Mouse (Mus musculus) adipocyte (in vitro differentiated cells): Measurements from ENCODE around the gene Kirrel.

ENCODE experiments used
- DNase-seq: peaks from one replicate; pipeline ENCODE4 v3.0.0-alpha.2; 2016; ENCODE audit warnings: low spot score

Kirrel gene

DNA sequence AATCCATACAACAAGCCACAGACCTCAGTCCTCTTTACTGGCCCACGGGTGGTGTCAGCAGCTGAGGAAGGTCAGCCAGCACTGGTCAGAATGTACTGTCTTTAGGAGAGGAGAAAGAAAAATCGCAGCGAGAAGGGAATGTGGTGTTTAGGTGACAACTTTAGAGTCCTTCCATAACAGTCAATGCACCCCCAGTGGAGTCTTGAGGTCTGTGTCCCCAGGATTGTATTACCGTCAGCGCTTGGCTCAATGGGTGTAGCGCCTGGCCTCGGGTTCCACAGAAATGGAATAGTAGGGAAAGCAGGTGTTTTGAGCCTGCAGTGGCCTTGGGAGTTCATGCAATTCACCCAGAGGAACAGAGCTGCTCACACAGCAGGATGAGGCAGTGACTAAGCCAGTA is 95.2 kb downstream of the Kirrel start:
- DNase-seq, result no peak

GRCm38 (mm10) chr3:87077681-87078080 is 96.9 kb downstream of the Kirrel start:
- no peak for DNase-seq

GRCm38 (mm10) chr3:87076899-87077298 is 97.6 kb downstream of the Kirrel start:
- DNase-seq, result no peak

- DNase-seq, result no peak
Observed at GRCm38 (mm10) chr3:87076161-87076560, 98.4 kb downstream of the Kirrel start.

- peak; percentile 10 for DNase-seq
Observed at GRCm38 (mm10) chr3:87072612-87073515, 101.7 kb downstream of the Kirrel start.

DNA sequence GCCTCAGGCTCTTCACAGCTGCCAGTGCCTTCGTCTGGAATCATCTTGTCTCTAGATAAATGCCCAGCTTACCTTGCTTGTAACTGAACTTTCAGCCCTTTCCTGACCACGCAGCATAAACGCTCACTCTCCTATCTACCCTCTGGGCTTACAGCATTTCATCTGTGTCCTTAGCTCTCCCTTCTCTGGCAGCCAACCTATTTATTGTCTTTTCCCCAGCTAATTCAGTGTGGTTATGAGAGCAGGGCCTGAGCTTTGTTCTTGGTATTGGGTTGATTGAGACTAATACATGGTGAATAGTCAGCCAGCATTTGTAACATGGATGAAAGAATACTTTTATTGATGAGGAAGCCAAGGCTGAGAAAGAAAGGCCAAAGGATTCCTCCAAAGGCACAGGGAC is 102.4 kb downstream of the Kirrel start:
- DNase-seq, result no peak

DNA sequence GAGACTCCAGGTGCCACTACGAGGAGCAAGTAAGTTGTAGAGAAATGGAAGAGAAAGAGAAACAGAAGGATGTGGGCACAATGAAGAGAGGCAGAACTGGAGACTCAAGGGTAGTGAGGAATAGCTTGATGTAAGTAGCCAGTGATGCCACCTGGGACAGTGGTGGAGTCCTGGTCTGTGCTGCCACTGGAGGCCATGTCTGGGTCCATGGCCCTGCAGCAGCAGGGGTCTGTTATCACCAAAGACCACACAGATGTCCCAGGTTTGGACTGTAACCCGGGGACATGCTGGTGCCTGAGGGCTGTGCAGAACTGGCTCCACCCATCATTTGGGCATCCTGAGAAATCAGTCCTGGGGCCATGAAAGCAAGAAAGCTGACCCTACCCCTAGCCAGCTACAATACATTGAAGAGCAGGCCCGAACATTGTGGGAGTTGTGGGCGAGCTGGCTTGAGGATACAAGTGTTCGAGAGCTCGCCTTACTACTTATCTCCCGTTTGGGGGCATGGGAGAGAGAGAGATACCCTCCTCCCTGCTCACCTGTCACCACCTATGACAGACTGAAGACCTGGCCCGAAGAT is 107.1 kb downstream of the Kirrel start:
- DNase-seq, result no peak

DNA sequence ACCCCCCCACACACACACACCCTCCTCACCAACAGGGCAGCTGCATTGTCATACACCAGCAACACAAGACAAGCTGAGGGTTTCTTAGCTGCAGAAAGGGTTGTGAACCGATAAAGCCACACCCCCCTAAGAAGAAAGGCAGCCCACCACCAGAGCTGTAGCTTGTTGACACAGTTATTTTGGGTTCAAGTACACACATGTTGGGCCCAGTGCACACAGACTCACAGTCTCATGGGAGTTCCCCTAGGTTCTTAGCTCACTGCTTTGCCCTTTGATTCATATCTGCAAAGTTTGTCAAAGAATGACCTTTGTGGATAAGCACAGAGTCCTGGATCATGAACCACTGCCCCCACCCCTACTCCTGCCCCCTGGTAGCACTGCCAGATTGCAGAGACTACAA is 120.6 kb downstream of the Kirrel start:
- DNase-seq, result no peak

- no peak for DNase-seq
Observed at GRCm38 (mm10) chr3:87047801-87048200, 126.7 kb downstream of the Kirrel start.

- no peak for DNase-seq
Observed at GRCm38 (mm10) chr3:87041733-87042132, 132.8 kb downstream of the Kirrel start.

GRCm38 (mm10) chr3:87038500-87038899 is 136.0 kb downstream of the Kirrel start:
- no peak for DNase-seq

- no peak for DNase-seq
Observed at GRCm38 (mm10) chr3:87034061-87034460, 140.5 kb downstream of the Kirrel start.

- DNase-seq, result peak; percentile 91
Observed at GRCm38 (mm10) chr3:87033357-87033756, 141.2 kb downstream of the Kirrel start.

- peak; percentile 86 for DNase-seq
Observed at GRCm38 (mm10) chr3:87030855-87031254, 143.7 kb downstream of the Kirrel start.
